Mouse (Mus musculus): ENCODE measurements around the gene Miga1.

Miga1 gene

GRCm38 (mm10) chr3:152287810-152288209 is 52.4 kb downstream of the Miga1 start:
- DNase-seq (ENCODE audit: low read depth, low spot score): no peak

DNA sequence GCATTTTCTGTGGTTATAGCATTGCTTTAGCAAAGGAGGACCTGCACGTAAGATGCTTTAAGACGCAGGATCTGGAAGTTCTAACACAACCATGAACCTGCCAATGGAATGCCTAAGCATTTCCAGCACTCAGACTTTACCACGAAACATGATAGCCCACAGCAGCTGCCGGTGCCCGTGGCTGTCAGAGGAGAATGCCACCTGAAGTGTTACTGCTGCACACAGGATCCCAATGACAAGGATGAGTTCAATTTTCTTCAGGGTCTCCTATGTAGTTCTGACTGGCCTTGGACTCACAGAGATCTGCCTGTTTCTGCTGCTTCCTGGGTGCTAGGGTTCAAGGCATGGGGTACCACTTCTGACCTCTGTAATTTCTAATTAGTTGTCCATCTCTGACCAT is 55.4 kb downstream of the Miga1 start:
- no peak for DNase-seq (ENCODE audit: low read depth, low spot score)

GRCm38 (mm10) chr3:152284306-152284705 is 55.9 kb downstream of the Miga1 start:
- no peak for DNase-seq (ENCODE audit: low read depth, low spot score)

DNA sequence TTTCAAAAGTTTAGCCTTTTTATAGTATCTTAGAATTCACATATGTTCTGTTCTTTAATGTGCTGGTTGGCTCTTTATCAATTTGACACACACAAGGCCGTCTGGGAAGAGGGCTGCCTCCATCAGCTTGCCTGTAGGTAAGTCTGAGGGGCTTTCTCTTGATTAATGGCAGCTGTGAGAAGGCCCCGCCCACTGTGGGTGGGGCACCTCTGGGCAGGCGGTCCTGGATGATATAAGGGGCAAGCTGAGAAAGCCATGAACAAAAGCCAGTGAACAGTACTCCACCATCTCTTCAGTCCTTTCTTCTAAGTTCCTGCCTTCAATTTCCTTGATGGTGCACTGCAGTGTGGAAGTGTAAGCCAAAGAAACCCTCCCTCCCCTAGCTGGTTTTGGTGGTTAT is 58.1 kb downstream of the Miga1 start:
- DNase-seq (ENCODE audit: low read depth, low spot score): no peak

DNA sequence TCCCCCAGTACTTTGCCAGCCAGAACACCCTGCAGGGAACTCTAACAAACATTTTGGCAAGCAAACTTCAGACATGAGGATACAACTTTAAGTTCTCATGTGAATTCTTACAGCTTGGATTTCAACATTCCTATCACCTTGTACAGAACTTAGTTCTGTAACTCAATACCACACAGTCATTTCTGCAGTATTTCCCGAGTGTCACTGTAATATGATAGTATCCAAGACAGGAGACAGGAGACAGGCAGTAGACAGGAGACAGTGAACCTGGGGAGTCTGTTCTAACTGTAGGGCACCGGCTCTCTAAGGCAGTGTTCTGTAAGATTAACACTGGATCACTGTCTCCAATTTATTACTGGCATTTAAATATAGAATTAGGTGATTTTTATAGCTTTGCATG is 61.8 kb downstream of the Miga1 start:
- DNase-seq (ENCODE audit: low read depth, low spot score): peak; percentile 54

DNA sequence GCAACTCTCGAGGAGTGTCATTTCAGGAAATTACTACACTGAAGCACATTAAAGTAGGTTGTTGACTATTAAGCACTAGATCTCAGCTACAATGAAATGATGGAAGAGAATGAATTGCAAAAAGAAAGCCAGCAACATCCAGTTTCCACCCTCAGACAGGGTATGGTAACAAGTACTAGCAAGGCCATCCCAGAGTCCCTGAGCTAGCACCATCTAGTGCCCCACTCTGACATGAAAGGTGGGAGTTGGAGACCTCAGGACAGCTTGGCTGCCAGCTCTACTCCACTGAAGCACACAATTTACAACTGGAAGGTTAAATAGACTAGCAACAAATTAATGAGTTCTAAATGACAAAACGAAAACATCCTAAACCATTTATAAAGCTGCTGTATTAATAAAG is 62.3 kb downstream of the Miga1 start:
- DNase-seq (ENCODE audit: low read depth, low spot score): no peak

GRCm38 (mm10) chr3:152276935-152277334 is 63.3 kb downstream of the Miga1 start:
- no peak for DNase-seq (ENCODE audit: low read depth, low spot score)

DNA sequence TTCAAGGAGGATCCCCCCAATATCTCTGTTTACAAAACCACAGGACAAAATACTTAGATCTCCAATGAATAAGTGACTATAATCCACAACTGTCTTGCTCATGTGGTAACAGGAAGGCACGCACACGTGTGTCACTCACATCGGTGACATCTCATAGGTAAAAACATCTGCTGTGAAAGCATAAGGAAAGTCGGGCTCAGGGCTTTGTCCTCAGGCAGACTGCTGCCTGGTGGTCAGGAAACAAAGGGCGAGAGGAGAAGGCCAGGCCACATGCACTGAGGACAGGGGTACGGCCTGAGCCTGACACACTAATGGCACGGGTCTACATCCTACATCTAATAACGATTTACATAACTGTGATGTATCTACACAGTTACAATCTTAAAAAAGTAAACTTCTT is 65.2 kb downstream of the Miga1 start:
- DNase-seq (ENCODE audit: low read depth, low spot score): no peak

DNA sequence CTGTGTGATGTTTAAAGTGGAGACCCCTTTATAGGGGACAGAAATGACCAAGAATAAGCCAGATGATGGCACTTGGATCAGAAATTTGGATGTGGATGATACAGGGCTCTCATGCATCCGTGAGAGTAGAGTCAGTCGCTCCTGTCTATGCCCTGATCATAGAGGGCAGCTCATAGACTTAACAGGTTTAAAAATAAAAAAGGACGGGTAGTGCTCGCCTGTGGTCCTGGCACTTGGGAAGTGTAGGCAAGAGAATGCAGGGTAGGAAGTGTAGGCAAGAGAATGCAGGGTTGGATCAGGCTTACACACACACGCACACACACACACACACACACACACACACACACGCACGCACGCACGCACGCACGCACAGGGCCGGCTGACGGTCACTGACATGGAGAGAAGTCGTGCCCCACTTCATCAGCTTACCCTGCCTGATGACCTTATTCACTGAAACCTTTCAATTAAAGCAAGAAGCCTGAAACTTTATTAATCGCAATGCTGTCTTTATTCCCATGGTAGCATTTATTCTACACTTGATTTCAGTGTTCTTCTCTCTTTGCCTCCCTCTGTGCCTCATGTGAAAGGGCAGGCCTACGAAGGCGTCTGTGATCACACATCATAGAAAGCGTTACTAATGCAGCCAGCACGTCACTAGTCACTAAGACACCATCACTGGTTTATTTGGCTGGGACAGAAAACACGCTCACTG is 67.1 kb downstream of the Miga1 start:
- DNase-seq (ENCODE audit: low read depth, low spot score): no peak

DNA sequence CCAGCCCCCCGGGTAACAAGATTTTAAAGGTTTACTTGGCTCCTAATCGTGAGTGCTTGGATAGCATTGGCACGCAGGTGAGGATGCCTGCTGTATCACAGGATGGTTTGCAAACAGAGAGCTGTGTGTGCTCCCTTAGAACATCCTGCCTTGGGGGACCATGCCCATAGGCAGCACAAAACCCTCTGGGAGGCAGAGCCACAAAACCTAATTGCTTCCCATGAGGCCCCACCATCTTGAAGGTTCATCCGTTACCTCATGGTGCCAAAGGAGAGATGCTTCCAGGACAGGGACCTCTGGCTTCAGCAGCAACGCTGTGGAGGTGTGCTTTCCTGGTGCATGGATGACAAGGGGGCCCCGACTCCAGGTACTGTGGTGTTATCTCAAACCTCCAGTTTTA is 68.3 kb downstream of the Miga1 start:
- DNase-seq (ENCODE audit: low read depth, low spot score): no peak

DNA sequence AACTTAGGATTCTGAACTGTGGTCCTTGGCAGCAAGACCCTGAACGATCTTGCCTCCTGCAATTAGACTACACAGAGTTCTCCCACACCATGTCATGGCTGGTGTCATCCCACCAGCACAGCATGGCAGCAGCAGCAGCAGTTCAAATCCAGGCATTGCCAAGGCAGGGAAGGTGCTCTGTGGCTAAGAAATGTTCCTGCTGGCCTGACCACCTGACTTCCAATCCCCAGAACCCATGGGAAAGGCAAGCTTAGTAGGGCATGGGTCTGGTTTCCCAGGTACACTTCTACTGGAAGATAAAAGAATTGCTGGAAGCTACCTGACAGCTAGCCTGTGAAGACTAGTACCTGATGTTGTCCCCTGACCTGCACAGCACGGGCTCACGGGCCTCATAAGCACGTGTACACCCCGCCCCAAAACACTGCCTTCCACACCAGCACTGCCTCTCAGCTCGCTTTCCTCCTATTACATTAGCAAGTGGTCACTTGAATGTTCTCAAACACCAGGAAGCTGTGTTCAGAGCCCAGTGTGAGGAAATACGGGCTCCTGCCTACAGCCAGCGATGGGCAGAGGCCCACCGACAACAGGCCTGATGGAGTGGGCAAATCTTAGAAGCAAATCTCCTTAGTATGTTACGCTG is 69.0 kb downstream of the Miga1 start:
- no peak for DNase-seq (ENCODE audit: low read depth, low spot score)

- DNase-seq (ENCODE audit: low read depth, low spot score): no peak
Measured at GRCm38 (mm10) chr3:152268099-152268498, 72.1 kb downstream of the Miga1 start.

DNA sequence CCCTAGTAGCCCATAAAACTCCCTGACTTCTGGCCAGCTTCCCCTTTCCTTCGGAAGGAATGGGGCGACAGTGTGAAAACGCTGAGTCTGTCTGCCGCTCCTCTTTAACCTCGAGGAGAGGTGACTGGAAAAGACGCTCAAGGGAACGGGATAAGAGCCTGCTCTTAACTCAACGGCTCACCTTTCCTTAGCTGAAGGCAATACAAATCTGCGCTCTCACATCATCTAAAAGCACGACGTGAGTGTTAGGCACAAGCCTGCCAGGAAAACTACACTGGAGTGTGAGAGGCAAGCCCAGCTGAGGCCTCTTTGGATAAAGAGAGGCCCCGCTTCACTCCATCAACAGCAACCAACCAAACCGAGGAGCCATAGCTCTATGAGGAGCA is 74.2 kb downstream of the Miga1 start, which contains the start of gene Nexn:
Gene Nexn (minus strand): TSS at position 315 of the 386 bp plus-strand sequence.
- DNase-seq (ENCODE audit: low read depth, low spot score): no peak

DNA sequence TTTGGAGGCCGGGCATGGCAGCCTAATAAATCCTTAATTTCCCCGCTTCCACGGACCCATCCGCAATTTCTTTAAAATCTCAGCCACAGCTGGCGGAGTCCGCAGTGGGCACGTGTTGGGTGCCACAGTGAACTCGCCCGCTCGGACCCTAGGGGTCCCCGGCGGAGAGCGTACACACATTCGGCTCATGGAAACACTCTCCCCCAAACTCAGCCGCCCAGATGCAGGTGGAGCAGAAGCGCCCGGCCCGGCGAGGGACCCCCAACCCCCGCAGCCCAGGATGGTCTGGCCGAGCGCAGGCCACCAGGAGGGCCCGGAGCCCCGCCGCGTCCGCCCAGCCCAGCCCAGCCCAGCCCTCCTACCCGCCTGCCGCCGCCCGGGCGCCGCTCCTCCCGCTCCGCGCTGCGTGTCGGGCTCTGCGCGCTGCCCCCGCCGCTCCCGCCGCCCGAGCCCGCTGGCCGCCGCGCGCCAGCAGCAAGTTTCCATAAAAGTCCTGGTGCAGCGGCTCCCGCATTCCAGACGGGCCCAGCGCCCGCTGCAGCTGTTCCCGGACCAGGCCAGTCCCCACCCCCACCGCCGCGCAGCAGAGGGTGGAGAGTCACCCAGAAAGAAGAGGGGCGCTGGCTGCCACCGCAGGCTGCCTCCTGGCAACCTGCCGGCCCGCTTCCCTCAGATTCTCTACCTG is 74.7 kb downstream of the Miga1 start:
- DNase-seq (ENCODE audit: low read depth, low spot score): peak; percentile 40

DNA sequence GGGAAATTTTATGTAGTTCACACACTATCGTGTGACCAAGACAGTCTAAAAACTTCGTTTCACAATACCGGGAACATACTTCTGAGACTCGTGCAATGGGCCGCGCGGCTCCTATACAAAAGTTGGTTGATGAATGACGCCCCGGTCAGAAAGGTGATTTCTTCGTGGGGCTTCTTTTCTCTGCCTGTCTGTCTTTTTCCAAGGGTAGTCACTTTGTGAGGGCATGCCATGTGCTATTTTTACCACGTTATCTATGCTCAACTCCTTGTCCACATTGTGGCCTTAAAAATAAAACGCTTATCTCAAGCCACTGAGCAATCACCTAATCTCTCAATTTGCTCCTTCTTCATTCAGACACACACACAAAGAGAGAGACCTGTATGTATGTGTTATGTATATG is 75.4 kb downstream of the Miga1 start:
- no peak for DNase-seq (ENCODE audit: low read depth, low spot score)

- DNase-seq (ENCODE audit: low read depth, low spot score): no peak
Measured at GRCm38 (mm10) chr3:152264374-152264773, 75.8 kb downstream of the Miga1 start.

- DNase-seq (ENCODE audit: low read depth, low spot score): no peak
Measured at GRCm38 (mm10) chr3:152261948-152262347, 78.3 kb downstream of the Miga1 start.

GRCm38 (mm10) chr3:152261436-152261835 is 78.8 kb downstream of the Miga1 start:
- no peak for DNase-seq (ENCODE audit: low read depth, low spot score)

- no peak for DNase-seq (ENCODE audit: low read depth, low spot score)
Measured at GRCm38 (mm10) chr3:152260362-152260761, 79.8 kb downstream of the Miga1 start.

DNA sequence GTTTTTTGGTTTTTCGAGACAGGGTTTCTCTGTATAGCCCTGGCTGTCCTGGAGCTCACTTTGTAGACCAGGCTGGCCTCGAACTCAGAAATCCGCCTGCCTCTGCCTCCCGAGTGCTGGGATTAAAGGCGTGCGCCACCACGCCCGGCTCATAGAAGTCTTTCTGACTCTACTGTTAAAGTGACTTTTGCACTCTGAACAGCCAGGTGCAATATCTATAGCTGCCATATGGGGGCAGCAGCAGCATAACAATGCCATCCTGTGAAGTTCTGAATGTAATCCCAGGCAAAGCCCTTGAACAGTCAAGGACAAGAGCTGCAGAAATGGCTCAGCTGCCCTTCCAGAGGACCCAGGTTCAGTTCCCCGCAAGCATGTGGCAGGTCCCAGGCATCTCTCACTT is 80.8 kb downstream of the Miga1 start:
- peak; percentile 92 for DNase-seq (ENCODE audit: low read depth, low spot score)

GRCm38 (mm10) chr3:152257528-152257927 is 82.7 kb downstream of the Miga1 start:
- DNase-seq (ENCODE audit: low read depth, low spot score): no peak

DNA sequence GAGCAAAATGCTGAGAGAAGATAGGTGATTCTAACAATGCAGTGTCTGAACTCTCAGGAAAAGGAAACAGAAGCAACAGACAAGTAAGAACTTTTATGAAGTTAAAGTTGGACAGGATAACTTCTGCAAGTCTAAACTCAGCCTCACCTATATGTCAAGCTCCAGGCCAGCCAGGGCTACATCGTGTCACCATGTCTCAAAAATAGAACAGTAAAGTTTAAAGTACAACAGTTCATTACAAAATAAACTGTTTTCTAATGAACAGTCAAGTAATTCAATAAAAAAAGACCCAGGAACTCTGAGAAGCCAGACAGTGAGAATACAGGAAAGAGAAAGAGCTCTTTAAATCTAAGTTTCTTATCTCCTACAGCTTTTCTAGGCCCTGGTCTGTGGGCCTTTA is 89.7 kb downstream of the Miga1 start:
- no peak for DNase-seq (ENCODE audit: low read depth, low spot score)

DNA sequence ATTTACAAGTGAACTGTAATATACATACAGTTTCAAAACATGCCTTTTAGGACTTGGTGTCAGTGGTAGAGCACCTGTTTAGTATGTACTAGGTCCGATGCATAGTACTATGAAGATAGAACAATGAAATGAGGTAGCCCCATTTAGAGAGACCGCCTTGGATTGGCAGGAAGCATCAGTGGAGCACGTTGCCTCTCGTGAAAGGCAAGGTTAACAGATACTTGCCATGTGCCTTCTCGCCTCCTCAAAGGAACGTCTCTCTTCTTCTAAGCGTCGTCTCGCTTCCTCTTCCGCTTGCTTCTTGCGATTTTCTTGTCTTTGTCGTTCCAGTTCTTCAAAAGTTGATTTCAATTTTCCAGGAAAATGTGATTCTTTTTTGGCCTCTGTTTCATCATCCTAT is 92.5 kb downstream of the Miga1 start:
- no peak for DNase-seq (ENCODE audit: low read depth, low spot score)
